Mouse (Mus musculus) liver, adult 2 months (tissue): ENCODE data around the gene Ypel3.

Source experiments
- CTCF ChIP-seq: fragments of 200-500 bp; IDR thresholded peaks from 2 replicates; pipeline ENCODE4 v1.5.1; 2011; ENCODE audit warnings: low read depth, low read length, control low read depth
- POLR2A ChIP-seq: fragments of 200-500 bp; IDR thresholded peaks from 2 replicates; pipeline ENCODE4 v1.6.1; 2011; ENCODE audit warnings: low read length, control low read depth; ENCODE audit not compliant: insufficient read depth; ENCODE audit errors: extremely low read depth

GRCm38 (mm10) chr7:126759050-126759671 lies 17.6 kb upstream of the Ypel3 start, which contains the start of gene Mapk3:
- TF ChIP-seq POLR2A (no peak), CTCF (peak; percentile 77)
